Mouse (Mus musculus) lung, embryonic 16.5 days (tissue): Measurements from ENCODE around the gene Zfp637. TPM values are rescaled to one million over a fixed set of nuclear protein-coding genes. Genes with fewer than 3 reads are reported as not detected.

Experiments
- ATAC-seq: fragments of 200-750 bp; cut with Nextera tagmentation; 2 replicates; pipeline ENCODE4 v1.8.0; 2017; ENCODE audit warnings: low read depth, mild to moderate bottlenecking, moderate library complexity
- H3K27ac ChIP-seq: fragments of 300-500 bp; sonication (generic); 2 replicates; pipeline ENCODE4 v1.5.1; 2014; ENCODE audit warnings: mild to moderate bottlenecking, control low read depth, low read length
- H3K27me3 ChIP-seq: fragments of 300-500 bp; sonication (generic); 2 replicates; pipeline ENCODE4 v1.6.1; 2014; ENCODE audit warnings: low read depth, low read length, mixed read lengths; ENCODE audit not compliant: control insufficient read depth, insufficient read depth
- H3K36me3 ChIP-seq: fragments of 300-500 bp; sonication (generic); 2 replicates; pipeline ENCODE4 v1.6.1; 2014; ENCODE audit warnings: low read length; ENCODE audit not compliant: control insufficient read depth, insufficient read depth
- H3K4me1 ChIP-seq: fragments of 300-500 bp; sonication (generic); replicated peaks from 2 replicates; pipeline ENCODE4 v1.6.1; 2014; ENCODE audit warnings: low read length, mixed read lengths; ENCODE audit not compliant: control insufficient read depth, insufficient read depth
- H3K4me2 ChIP-seq: fragments of 300-500 bp; sonication (generic); 2 replicates; pipeline ENCODE4 v1.6.1; 2014; ENCODE audit warnings: low read depth, low read length, control low read depth
- H3K4me3 ChIP-seq: fragments of 300-500 bp; sonication (generic); 2 replicates; pipeline ENCODE4 v1.5.1; 2014; ENCODE audit warnings: mild to moderate bottlenecking, low read length, control low read depth
- H3K9ac ChIP-seq: fragments of 300-500 bp; sonication (generic); 2 replicates; pipeline ENCODE4 v1.6.1; 2014; ENCODE audit warnings: low read length, control low read depth
- H3K9me3 ChIP-seq: fragments of 300-500 bp; sonication (generic); 2 replicates; pipeline ENCODE4 v1.6.1; 2016; ENCODE audit warnings: low read length; ENCODE audit not compliant: control insufficient read depth
- WGBS: fragments of 180-500 bp; shearing (Covaris S2); extraction: QIAGEN DNeasy Blood & Tissue Kit; methylation state at CpG from one replicate; pipeline ENCODE4 v1.1.7; 2014; 5-methylcytosine and 5-hydroxymethylcytosine counted together
- polyA plus RNA-seq: library from polyadenylated mRNA; unstranded; fragments of >200 nt; fragmentation: Nextera tagmentation; extraction: Ambion mirVana; gene quantifications from 2 replicates; pipeline ENCODE4 v1.2.1, GENCODE M21; 2015

The Zfp637 gene
- polyA plus RNA-seq, 1 experiment from 2014 or later = 132 TPM

DNA sequence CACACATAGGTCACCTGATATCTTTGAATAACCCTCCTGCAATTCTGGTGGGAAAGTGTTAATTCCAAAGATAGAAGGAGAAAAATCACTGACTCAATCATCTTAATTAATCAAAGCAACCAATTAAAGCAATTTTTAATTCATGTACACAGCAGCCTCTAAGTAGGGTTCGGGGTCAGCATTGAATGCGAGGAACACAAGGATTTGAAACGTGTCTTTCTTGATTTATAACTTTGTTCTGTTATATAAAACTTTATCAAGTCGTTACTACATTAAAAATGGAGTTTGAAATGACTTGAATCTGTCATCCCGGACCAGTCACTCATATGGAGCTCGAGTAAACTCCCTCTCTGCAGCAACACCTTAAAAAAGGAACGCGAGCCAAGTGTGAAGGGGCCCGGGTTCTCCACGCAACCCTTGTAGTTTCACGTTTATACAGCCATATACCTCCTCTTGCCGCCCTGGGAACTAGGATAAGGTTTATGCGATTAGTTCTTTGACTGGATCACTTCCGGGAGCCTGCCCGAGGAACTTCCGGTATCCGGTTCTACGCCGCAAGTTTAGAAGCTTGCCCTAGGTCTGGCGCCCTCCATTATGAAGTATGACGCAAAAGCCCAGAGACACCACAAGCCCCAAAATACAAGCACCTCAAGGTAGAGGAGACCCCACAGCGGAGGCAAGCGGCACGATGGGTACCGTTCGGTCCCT, 37.9 kb downstream of the Zfp637 start:
- H3K36me3 ChIP-seq = no peaks in the 10 kb centered on the region
- peak overlapping the region; percentile 80 for H3K4me2 ChIP-seq
- H3K4me1 ChIP-seq = peaks cover 8% of the 10 kb centered on the region
- ATAC-seq = peak; percentile 87
- H3K9me3 ChIP-seq = no peaks in the 10 kb centered on the region
- peak overlapping the region; percentile 100 for H3K27ac ChIP-seq
- WGBS = 8% methylated on average over 26 of the region's 26 CpGs
- H3K9ac ChIP-seq = peak overlapping the region; percentile 88
- H3K27me3 ChIP-seq = no peaks in the 10 kb centered on the region
- peak overlapping the region; percentile 62 for H3K4me3 ChIP-seq

DNA sequence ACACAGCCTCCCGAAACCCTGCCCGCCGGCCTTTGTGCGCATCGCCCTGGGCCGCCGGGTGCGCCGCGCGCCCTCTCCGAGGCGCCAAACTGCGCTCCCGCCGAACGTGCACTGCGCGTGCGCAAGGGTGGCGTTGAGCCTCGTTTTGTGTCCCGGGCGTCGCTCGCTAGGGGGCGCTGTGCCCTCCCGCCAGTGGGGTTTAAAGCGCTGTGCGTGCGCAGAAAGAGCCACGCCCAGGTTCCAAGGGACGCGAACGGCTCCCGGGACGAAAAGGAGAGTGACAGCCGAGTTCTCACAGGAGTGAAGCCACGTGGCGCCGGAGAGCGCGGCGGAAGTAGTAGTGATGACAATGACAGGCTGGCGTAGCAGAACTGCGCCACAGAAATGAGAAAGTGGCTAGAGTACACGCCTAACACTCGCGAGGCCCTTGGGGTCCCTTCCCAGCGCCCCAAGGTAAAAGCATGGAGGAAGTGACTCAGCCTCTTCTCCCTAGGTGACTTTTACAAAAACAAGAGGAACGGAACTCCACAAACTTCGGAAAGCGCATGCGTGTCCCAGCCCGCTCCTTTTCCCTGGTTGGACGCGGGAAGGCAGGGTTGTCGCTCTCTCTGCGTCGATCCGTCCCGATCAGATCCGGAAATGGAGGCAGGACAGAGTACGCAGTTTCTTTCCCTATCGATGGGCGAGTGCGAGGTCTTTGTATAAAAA, 38.6 kb downstream of the Zfp637 start:
- H3K4me3 ChIP-seq = peak overlapping the region; percentile 62
- peaks cover 8% of the 10 kb centered on the region for H3K4me1 ChIP-seq
- peak overlapping the region; percentile 88 for H3K9ac ChIP-seq
- H3K27ac ChIP-seq = peak overlapping the region; percentile 100
- peak overlapping the region; percentile 80 for H3K4me2 ChIP-seq
- no peaks in the 10 kb centered on the region for H3K9me3 ChIP-seq
- H3K36me3 ChIP-seq = no peaks in the 10 kb centered on the region
- under 1% methylated on average over 64 of the region's 67 CpGs for WGBS
- peak; percentile 95 for ATAC-seq
- H3K27me3 ChIP-seq = no peaks in the 10 kb centered on the region

DNA sequence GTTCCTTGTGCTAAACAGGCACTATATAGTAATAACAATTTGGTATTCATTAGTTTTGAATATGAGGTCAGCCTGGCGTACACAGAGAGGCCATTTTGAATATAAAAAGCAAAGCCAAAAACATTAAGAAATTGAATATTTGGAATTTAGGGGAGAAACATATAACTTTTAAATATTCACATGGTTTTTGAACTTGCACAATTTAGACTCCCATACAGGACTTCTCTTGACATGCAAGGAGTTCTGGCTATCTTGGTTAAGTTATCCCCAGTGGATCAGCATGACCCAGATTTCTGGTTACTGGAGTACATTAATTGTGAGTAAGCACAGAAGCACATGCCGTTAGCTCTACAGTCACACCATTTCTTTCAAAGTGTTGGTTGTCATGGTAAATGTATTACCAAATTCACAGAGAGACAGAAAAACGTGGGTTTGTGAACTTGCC, 39.4 kb downstream of the Zfp637 start:
- no peak for ATAC-seq
- H3K4me1 ChIP-seq = peaks cover 8% of the 10 kb centered on the region
- peak overlapping the region; percentile 8 for H3K9ac ChIP-seq
- H3K9me3 ChIP-seq = no peaks in the 10 kb centered on the region
- H3K4me3 ChIP-seq = peak overlapping the region; percentile 9
- peak overlapping the region; percentile 43; the same call in 1 of the 2 replicates for H3K27ac ChIP-seq
- no peaks in the 10 kb centered on the region for H3K36me3 ChIP-seq
- 29% methylated on average over 3 of the region's 3 CpGs for WGBS
- peak overlapping the region; percentile 75 for H3K4me2 ChIP-seq
- H3K27me3 ChIP-seq = no peaks in the 10 kb centered on the region

DNA sequence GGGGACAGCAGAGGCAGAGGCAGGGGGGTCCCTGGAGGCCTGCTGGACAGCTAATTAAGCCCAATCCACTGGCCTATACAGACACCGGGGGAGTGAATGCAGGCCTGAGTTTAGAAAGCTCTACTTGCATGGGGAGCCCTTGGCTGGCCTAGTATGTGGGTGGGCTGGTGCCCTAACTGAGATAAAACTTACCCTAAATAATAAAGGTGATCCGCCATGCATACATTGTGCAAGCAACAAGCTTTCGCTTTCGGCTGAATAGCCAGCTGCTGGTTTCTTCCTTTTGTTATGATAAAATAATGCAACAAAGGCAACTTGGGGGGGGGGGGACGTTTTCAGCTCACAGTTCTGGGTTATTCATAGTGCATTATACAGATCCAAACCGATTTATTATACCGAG, 40.2 kb downstream of the Zfp637 start:
- no peak overlapping the region for H3K4me3 ChIP-seq
- ATAC-seq = no peak

DNA sequence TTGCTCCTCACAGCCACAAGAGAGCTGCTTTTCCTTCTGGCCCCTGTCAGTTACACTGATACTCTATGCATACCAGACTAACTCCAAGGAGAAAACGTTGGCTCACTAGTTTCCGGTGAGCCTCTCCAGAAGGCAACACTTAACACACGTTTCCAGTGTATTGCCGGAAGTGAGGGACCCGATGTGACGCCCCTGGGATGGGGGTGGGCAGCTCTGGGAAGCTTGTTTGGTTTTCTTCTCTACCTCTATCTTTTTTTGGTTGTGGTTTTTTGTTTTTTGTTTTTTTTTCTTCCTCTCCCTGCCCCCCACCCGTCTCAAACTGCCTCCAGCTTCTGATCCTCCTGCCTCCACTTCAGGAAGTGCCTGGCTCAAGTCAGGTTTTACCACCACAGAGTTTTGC, 41.0 kb downstream of the Zfp637 start:
- Histone ChIP-seq H3K36me3 (no peaks in the 10 kb centered on the region), H3K4me2 (no peak overlapping the region), H3K4me1 (peaks cover 8% of the 10 kb centered on the region), H3K27ac (0 out of 2 replicates have a peak overlapping the region, but pooled peaks have one; percentile 12), H3K27me3 (no peaks in the 10 kb centered on the region), H3K4me3 (no peak overlapping the region), H3K9ac (no peak overlapping the region), H3K9me3 (no peaks in the 10 kb centered on the region)
- WGBS = 56% methylated on average over 7 of the region's 7 CpGs
- ATAC-seq = no peak

More for the DNA sequence above, 40.2 kb downstream of the Zfp637 start:
- no peak overlapping the region for H3K4me2 ChIP-seq
- no peak overlapping the region for H3K27ac ChIP-seq
- no peaks in the 10 kb centered on the region for H3K9me3 ChIP-seq
- H3K9ac ChIP-seq = no peak overlapping the region
- no peaks in the 10 kb centered on the region for H3K36me3 ChIP-seq
- H3K27me3 ChIP-seq = no peaks in the 10 kb centered on the region
- WGBS = 85% methylated on average over 7 of the region's 7 CpGs
- H3K4me1 ChIP-seq = peaks cover 8% of the 10 kb centered on the region

DNA sequence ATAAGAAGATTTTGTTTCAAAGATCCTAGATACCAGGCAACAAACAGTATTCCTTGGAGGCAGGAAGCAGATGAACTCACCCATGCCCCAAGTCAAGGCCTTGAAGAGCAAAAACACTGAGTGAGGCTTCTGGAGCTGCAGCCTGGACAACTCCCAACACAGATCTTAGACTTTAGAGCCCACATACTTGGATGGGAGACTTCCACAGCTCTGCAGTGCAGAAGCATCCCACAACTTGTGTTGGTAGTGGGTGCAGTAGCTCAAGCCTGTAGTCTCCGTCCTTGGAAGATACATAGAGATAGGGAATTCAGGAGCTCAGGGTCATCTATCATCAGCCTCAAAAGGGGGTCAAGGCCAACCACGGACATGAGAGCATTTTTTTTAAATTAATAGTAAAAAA, 45.0 kb downstream of the Zfp637 start:
- ATAC-seq = no peak

DNA sequence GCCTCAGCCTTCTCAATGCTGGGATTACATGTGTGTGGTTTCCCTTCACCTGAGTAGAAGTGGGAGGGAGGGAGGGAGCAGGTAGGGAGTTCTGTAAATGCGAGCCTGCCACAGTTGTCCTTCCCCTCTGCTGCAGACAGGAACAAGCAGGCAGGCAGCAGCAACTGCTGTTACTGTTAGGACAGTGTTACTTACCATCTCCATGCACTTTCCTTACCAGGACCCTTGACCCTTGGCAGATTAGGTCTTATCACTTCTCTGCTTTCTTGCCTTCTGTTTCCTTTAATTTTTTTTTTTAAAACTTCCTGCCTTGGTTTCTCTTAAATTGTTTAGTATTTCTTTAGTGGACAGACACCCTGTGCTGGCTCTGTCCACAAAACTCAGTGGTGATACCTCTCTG, 47.1 kb downstream of the Zfp637 start:
- ATAC-seq = no peak
- Histone ChIP-seq H3K27me3 (no peaks in the 10 kb centered on the region), H3K4me3 (no peak overlapping the region), H3K9me3 (no peaks in the 10 kb centered on the region), H3K27ac (no peak overlapping the region), H3K4me2 (no peak overlapping the region), H3K36me3 (no peaks in the 10 kb centered on the region), H3K9ac (no peak overlapping the region), H3K4me1 (no peaks in the 10 kb centered on the region)
- WGBS = 29% methylated on average over 1 of the region's 1 CpGs

More for the DNA sequence above, 45.0 kb downstream of the Zfp637 start:
- Histone ChIP-seq H3K9ac (no peak overlapping the region), H3K4me2 (no peak overlapping the region), H3K4me1 (no peaks in the 10 kb centered on the region), H3K9me3 (no peaks in the 10 kb centered on the region), H3K36me3 (no peaks in the 10 kb centered on the region), H3K4me3 (no peak overlapping the region), H3K27ac (no peak overlapping the region), H3K27me3 (no peaks in the 10 kb centered on the region)
- whole genome bisulfite sequencing = 67% methylated on average over 2 of the region's 2 CpGs

DNA sequence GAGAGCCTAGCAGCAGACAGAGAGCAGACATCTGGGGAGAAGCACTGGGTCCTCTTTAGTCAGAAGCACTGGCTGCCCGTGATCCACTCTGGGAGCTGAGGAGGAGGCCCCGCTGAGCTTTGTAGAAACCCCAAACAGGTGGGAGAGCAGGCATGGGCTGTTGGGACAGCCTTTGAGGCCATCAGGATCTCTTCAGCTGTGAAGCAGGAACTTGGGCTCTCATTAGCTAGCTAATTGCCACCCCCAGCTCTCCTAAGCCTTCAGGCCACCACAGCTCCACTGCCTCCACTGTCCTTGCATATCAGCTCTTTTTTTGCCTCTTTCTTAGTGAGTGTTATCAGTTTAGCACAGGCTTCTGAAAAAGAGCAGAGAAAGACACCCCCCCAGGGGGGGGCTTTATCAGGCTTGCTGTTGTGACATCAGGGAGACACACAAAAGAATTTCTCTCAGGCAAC, 47.7 kb downstream of the Zfp637 start:
- no peak for ATAC-seq
- Histone ChIP-seq H3K4me3 (no peak overlapping the region), H3K36me3 (no peaks in the 10 kb centered on the region), H3K27me3 (no peaks in the 10 kb centered on the region), H3K4me2 (no peak overlapping the region), H3K9ac (no peak overlapping the region), H3K9me3 (no peaks in the 10 kb centered on the region), H3K4me1 (no peaks in the 10 kb centered on the region), H3K27ac (no peak overlapping the region)
- WGBS = 72% methylated on average over 2 of the region's 2 CpGs

DNA sequence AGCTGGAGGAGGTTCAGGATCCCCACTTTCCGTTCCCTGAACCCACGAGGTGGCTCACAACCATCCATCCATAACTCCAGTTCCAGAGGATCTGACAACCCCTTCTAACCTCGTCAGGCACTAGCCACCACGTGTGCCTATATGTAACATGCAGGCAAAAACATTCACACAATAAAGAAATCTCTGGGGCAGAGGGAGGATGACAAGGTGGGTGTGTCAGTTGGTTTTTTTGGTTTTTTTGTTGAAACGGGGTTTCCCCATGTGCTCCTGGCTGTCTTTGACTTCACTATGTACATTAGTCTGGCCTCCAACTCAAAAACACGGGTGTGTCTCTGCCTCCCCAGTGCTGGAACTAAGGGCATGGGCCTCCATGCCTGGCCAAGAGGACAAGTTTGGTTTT, 49.3 kb downstream of the Zfp637 start:
- Histone ChIP-seq H3K4me1 (no peaks in the 10 kb centered on the region), H3K9me3 (no peaks in the 10 kb centered on the region), H3K36me3 (no peaks in the 10 kb centered on the region), H3K27me3 (no peaks in the 10 kb centered on the region), H3K9ac (no peak overlapping the region), H3K4me2 (no peak overlapping the region), H3K4me3 (no peak overlapping the region), H3K27ac (no peak overlapping the region)
- no peak for ATAC-seq
- 72% methylated on average over 6 of the region's 6 CpGs for WGBS
